Mouse (Mus musculus) G1E-ER4 (cell line): Measurements from ENCODE around the gene Defa28. TPM values are rescaled to one million over a fixed set of nuclear protein-coding genes. Genes with fewer than 3 reads are reported as not detected.
"Not testable (repeated sequence)": the region's sequence is repeated elsewhere in the genome, so short reads cannot be mapped to it uniquely, and the experiment has no call there.

Experiments
- GATA1 ChIP-seq: IDR thresholded peaks from one replicate; pipeline ENCODE4 v1.8.0; 2012; ENCODE audit warnings: low read length, inconsistent platforms
- polyA plus RNA-seq: library from polyadenylated mRNA; stranded (reverse); fragments of >175 nt; gene quantifications from 2 replicates; pipeline ENCODE4 v1.2.3, GENCODE M21; 2012

The Defa28 gene
- polyA plus RNA-seq, result not detected in 2 replicates

DNA sequence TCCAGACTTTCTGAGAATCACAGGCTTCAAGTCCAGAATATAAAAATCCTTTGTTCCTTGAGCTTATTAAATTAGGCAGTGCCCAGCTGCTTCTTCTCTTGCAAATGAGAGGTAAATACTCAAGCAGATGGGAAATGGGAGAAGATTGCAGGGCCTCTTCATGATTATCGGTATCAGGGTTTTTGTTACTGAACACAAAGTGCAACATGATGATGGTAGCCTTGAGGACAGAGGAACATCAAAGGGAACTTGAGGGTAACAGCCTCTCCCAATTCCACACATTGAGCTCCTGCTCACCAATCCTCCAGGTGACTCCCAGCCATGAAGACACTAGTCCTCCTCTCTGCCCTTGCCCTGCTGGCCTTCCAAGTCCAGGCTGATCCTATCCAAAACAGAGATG, at the start of gene Defa28:
Defa28 (plus strand) TSS at position 301 of the 400 bp plus-strand sequence.
- TF ChIP-seq GATA1, result not testable (repeated sequence)

DNA sequence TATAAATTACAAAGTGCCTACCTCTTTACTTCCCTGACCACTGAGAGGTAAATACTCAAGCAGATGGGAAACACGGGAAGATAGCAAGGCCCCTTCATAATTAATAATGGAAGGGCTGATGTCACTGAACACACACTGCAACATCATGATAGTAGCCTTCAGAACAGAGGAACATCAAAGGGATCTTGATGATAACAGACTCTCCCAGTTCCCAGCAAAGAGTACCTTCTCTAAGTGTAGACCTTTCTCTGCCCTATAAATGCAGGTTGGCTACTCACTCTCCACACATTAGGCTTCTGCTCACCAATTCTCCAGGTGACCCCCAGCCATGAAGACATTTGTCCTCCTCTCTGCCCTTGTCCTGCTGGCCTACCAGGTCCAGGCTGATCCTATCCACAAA, 17.7 kb upstream of the Defa28 start, which contains the start of gene Defa37:
Defa37 (plus strand) TSS at position 301 of the 400 bp plus-strand sequence.
- TF ChIP-seq GATA1, result not testable (repeated sequence)

DNA sequence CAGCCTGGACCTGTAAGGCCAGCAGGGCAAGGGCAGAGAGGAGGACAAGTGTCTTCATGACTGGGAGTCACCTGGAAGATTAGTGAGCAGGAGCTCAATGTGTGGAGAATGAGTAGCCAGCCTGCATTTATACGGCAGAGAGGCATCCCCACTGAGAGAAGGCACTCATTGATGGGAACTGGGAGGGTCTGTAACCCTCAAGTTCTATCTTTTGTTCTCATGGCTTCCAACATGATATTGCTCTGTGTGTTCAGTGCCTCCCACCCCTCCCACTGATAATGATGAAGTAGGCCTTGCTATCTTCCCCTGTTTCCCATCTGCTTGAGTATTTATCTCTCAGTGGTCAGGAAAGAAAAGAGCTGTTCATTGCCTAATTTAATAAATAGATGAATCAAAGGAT, 11.6 kb downstream of the Defa28 start, which contains the start of gene Gm7861:
Gm7861 (minus strand) TSS at position 101 of the 400 bp plus-strand sequence.
- not testable (repeated sequence) for TF ChIP-seq GATA1

DNA sequence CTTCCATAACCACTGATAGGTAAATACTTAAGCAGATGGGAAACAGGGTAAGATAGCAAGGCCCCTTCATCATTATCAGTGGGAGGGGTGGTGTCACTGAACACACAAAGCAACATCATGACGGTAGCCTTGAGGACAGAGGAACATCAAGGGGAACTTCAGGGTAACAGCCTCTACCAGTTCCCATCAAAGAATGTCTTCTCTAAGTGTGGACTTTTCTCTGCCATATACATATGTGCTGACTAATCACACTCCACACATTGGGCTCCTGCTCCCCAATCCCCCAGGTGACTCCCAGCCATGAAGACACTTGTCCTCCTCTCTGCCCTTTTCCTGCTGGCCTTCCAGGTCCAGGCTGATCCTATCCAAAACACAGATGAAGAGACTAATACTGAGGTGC, 35.1 kb downstream of the Defa28 start, which contains the start of gene Defa26:
Defa26 (plus strand) TSS at position 301 of the 400 bp plus-strand sequence.
- not testable (repeated sequence) for TF ChIP-seq GATA1

Other genes with a start within 250 kb of the Defa28 start
- not detected in 2 replicates for gene Defa2, start 204.5 kb upstream of the Defa28 start, polyA plus RNA-seq
- gene Defa33, start 191.2 kb upstream of the Defa28 start, polyA plus RNA-seq, result not detected in 2 replicates
- gene Defa36, start 155.6 kb upstream of the Defa28 start, polyA plus RNA-seq, result not detected in 2 replicates
- not detected in 2 replicates for gene Gm7849, start 126.4 kb upstream of the Defa28 start, polyA plus RNA-seq
- not detected in 2 replicates for gene Defa20, start 73.7 kb upstream of the Defa28 start, polyA plus RNA-seq
- gene Defa32, start 54.0 kb upstream of the Defa28 start, polyA plus RNA-seq, result not detected in 2 replicates
- gene Defa37, start 17.6 kb upstream of the Defa28 start, polyA plus RNA-seq, result not detected in 2 replicates
- not detected in 2 replicates for gene Gm7861, start 11.5 kb downstream of the Defa28 start, polyA plus RNA-seq
- not detected in 2 replicates for gene Defa26, start 35.2 kb downstream of the Defa28 start, polyA plus RNA-seq
- not detected in 2 replicates for gene Defa17, start 72.8 kb downstream of the Defa28 start, polyA plus RNA-seq
- gene Defa34, start 82.8 kb downstream of the Defa28 start, polyA plus RNA-seq, result not detected in 2 replicates
- not detected in 2 replicates for gene AY761184, start 120.6 kb downstream of the Defa28 start, polyA plus RNA-seq
- gene Defa24, start 151.5 kb downstream of the Defa28 start, polyA plus RNA-seq, result not detected in 2 replicates
- not detected in 2 replicates for gene Defb50, start 240.5 kb downstream of the Defa28 start, polyA plus RNA-seq